ENCODE assay signal across 18 mouse cellular contexts in the genomic region with DNA sequence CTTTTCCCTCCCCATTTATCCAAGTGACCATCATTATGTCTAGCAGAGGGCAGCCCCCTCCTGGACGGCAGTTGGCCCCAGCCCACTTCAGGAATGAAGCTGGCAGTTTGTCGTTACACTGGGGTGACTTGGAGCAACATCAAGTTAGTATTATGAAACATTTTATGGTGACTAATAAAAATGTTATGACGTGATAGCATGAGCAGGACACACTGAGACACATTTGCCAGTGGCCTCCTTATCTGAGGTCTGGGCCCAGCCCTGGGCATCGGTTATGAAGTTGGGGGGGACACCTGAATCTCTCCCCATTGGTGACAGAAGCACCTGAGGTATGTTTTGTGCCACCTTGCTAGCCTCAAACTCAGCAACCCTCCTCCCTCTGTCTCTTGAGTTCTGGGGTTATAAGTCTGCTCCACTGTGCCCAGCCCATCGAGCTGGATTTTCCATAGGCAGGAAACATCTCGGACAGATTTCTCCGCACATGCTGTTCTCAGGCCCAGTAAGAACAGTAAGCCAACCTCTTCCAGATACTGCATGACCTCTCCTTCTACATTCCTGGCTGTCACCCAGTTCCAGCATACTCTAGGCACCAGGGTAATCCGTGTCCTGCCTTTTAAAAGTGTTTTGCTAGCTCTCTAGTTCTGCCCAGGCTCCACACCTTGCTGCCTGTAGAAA. TPM values are rescaled to one million over a fixed set of nuclear protein-coding genes. Genes with fewer than 3 reads are reported as not detected.
DNase-seq lines count a peak whose midpoint lies in the region; ATAC-seq and TF ChIP-seq lines count a peak whose summit lies in the region.
"Had no signal": no experiment of that assay in that cellular context is flagged by ENCODE, and none has a peak within 500 bp of the region (broad histone marks: within the 10 kb centered on the region; RNA-seq: fewer than 3 reads in every experiment).

No protein-coding gene starts in this region.

- no peak overlapping the region for H3K4me2 ChIP-seq in lung, postnatal 0 days (replicated peaks; ENCODE audit: low read depth, low read length)
- H3K4me2 ChIP-seq in heart, embryonic 12.5 days, result no peak overlapping the region
- H3K4me2 ChIP-seq in intestine, postnatal 0 days (replicated peaks; ENCODE audit: low read depth), result peak overlapping the region; percentile 44
- H3K4me2 ChIP-seq: embryonic facial prominence, embryonic 12.5 days; neural tube, embryonic 15.5 days had no signal

- peak overlapping the region; percentile 68 for H3K27ac ChIP-seq in lung, postnatal 0 days (ENCODE audit: low read length)
- 0 out of 2 replicates have a peak overlapping the region, but pooled peaks have one; percentile 9 for H3K27ac ChIP-seq in heart, embryonic 12.5 days (ENCODE audit: poor library complexity, severe bottlenecking)
- H3K27ac ChIP-seq in intestine, postnatal 0 days (ENCODE audit: low read depth, low read length), result peak overlapping the region; percentile 80
- H3K27ac ChIP-seq: embryonic facial prominence, embryonic 12.5 days; hindbrain, embryonic 10.5 days; neural tube, embryonic 15.5 days had no signal

- TF ChIP-seq CTCF in lung, postnatal 0 days (IDR thresholded peaks at IDR 0.05), result no peak
- no peak for TF ChIP-seq CTCF in intestine, postnatal 0 days (IDR thresholded peaks at IDR 0.05; ENCODE audit: low read depth)

- DNase-seq in adrenal gland, adult 2 months, result peak; percentile 49
- DNase-seq in adrenal gland, postnatal 10 days, result no peak
- peak; percentile 70 for DNase-seq in lung, postnatal 0 days (ENCODE audit: low spot score)
- DNase-seq in lung, postnatal 14 days, result no peak
- DNase-seq in ovary, postnatal 36 days (ENCODE audit: low spot score), result no peak
- no peak for DNase-seq in left cerebral cortex, adult 18-20 months (ENCODE audit: low spot score in 2 of 2)
- DNase-seq: cerebellum, adult 11 months; kidney, postnatal 14 days; layer of hippocampus, adult 9-11 months; right cerebral cortex, adult 18-20 months; thymus, postnatal 14 days had no signal

- no peaks in the 10 kb centered on the region for H3K27me3 ChIP-seq in lung, postnatal 0 days (replicated peaks; ENCODE audit: insufficient read depth, low read length)
- H3K27me3 ChIP-seq in heart, embryonic 12.5 days (replicated peaks), result no peaks in the 10 kb centered on the region
- no peaks in the 10 kb centered on the region for H3K27me3 ChIP-seq in intestine, postnatal 0 days (replicated peaks; ENCODE audit: control insufficient read depth, insufficient read depth, low read length)
- H3K27me3 ChIP-seq: embryonic facial prominence, embryonic 12.5 days; neural tube, embryonic 15.5 days had no signal

- H3K4me3 ChIP-seq in lung, postnatal 0 days (ENCODE audit: low read depth, low read length), result no peak overlapping the region
- H3K4me3 ChIP-seq in heart, embryonic 12.5 days, result no peak overlapping the region
- H3K4me3 ChIP-seq in intestine, postnatal 0 days (ENCODE audit: low read depth, low read length), result no peak overlapping the region
- H3K4me3 ChIP-seq: embryonic facial prominence, embryonic 12.5 days; hindbrain, embryonic 10.5 days; neural tube, embryonic 15.5 days had no signal

- ATAC-seq in lung, postnatal 0 days, result peak; percentile 86
- ATAC-seq in heart, embryonic 12.5 days (ENCODE audit: insufficient number of reproducible peaks, low FRiP score), result no peak
- ATAC-seq in intestine, postnatal 0 days, result peak; percentile 84

- H3K4me1 ChIP-seq in lung, postnatal 0 days (ENCODE audit: insufficient read depth, low read depth, low read length), result no peaks in the 10 kb centered on the region
- peaks cover 4% of the 10 kb centered on the region; the same call in 1 of the 2 replicates for H3K4me1 ChIP-seq in heart, embryonic 12.5 days (replicated peaks)
- H3K4me1 ChIP-seq in intestine, postnatal 0 days (replicated peaks; ENCODE audit: control insufficient read depth, insufficient read depth, low read length), result no peaks in the 10 kb centered on the region
- H3K4me1 ChIP-seq: embryonic facial prominence, embryonic 12.5 days; hindbrain, embryonic 10.5 days; neural tube, embryonic 15.5 days had no signal

- no peaks in the 10 kb centered on the region for H3K9me3 ChIP-seq in lung, postnatal 0 days (ENCODE audit: low read length)
- H3K9me3 ChIP-seq in heart, embryonic 12.5 days (replicated peaks), result no peaks in the 10 kb centered on the region
- H3K9me3 ChIP-seq in intestine, postnatal 0 days (ENCODE audit: control insufficient read depth), result no peaks in the 10 kb centered on the region
- H3K9me3 ChIP-seq: embryonic facial prominence, embryonic 12.5 days; hindbrain, embryonic 10.5 days; neural tube, embryonic 15.5 days had no signal

- H3K36me3 ChIP-seq in lung, postnatal 0 days (ENCODE audit: insufficient read depth, low read length), result peaks cover 8% of the 10 kb centered on the region; the same call in 1 of the 2 replicates
- H3K36me3 ChIP-seq in heart, embryonic 12.5 days, result peaks cover 87% of the 10 kb centered on the region
- H3K36me3 ChIP-seq in intestine, postnatal 0 days (ENCODE audit: control insufficient read depth, insufficient read depth), result 0 out of 2 replicates have a peak, but pooled peaks cover 4% of the 10 kb centered on the region
- H3K36me3 ChIP-seq: neural tube, embryonic 15.5 days had no signal

- WGBS in lung, postnatal 0 days, result 38% methylated on average over 8 of the region's 8 CpGs
- 72% methylated on average over 8 of the region's 8 CpGs for WGBS in heart, embryonic 12.5 days
- 38% methylated on average over 8 of the region's 8 CpGs for WGBS in intestine, postnatal 0 days

- TF ChIP-seq EP300 in lung, postnatal 0 days (IDR thresholded peaks at IDR 0.05), result peak; percentile 79; the same call in 1 of the 2 replicates

- no peak overlapping the region for H3K9ac ChIP-seq in lung, postnatal 0 days (replicated peaks; ENCODE audit: low read depth)
- H3K9ac ChIP-seq in heart, embryonic 12.5 days, result no peak overlapping the region
- no peak overlapping the region for H3K9ac ChIP-seq in intestine, postnatal 0 days (ENCODE audit: low read depth, low read length)
- H3K9ac ChIP-seq: embryonic facial prominence, embryonic 12.5 days; neural tube, embryonic 15.5 days had no signal

RNA-seq across cellular contexts. Expression of gene Muc13, which starts 40.8 kb away (rescaled TPM):
- not detected for total RNA-seq in adrenal gland, adult 2 months (2021)
- polyA plus RNA-seq in adrenal gland, adult 2 months (2012; rRNA removed), result 0.06 and 0.13 TPM in 2 replicates
- under 1 TPM; 0.09 to 0.18 TPM for total RNA-seq in adrenal gland, postnatal 10 days (2021)
- 0.08 and 0.11 TPM in 2 replicates for polyA plus RNA-seq in lung, postnatal 0 days (2015; fragmentation: Nextera tagmentation; extraction: Ambion mirVana)
- polyA plus RNA-seq in heart, embryonic 12.5 days (2016; fragmentation: Nextera tagmentation; extraction: Ambion mirVana), result 0.12 and 0.24 TPM in 2 replicates
- polyA plus RNA-seq in intestine, postnatal 0 days (2015; fragmentation: Nextera tagmentation; extraction: Ambion mirVana), result 459 and 473 TPM in 2 replicates
- under 1 TPM; 0.16 to 0.19 TPM for total RNA-seq in left cerebral cortex, adult 18-20 months (2021)
- total RNA-seq: left cerebral cortex, postnatal 14 days; liver, adult 2 months had no signal
- polyA plus RNA-seq: neural tube, embryonic 15.5 days had no signal

Comparison
In these comparisons a context has a peak if more than half of its experiments do, and no peak if none do; other contexts are left out.
1. DNase-seq: peak in adrenal gland, adult 2 months (single experiment) and lung, postnatal 0 days (single experiment); none in adrenal gland, postnatal 10 days (single experiment), lung, postnatal 14 days (single experiment), ovary, postnatal 36 days (single experiment) and left cerebral cortex, adult 18-20 months (0 of 2).
2. H3K27ac ChIP-seq: peak in every context shown above with its lines; median percentile 80 in intestine, postnatal 0 days; 68 in lung, postnatal 0 days; 9 in heart, embryonic 12.5 days.
3. RNA of gene Muc13, which starts 40.8 kb away (polyA plus RNA-seq): 459 to 473 TPM in intestine, postnatal 0 days; 0.12 to 0.24 TPM in heart, embryonic 12.5 days, 0.08 to 0.11 TPM in lung, postnatal 0 days and 0.06 to 0.13 TPM in adrenal gland, adult 2 months; every median in the first group is over 100 times any median in the second.